Mouse (Mus musculus) megakaryocyte, embryonic 14.5 days (primary cell): ENCODE measurements around the gene Lmna.

ENCODE experiments used
- FLI1 ChIP-seq: IDR thresholded peaks from 2 replicates; pipeline ENCODE4 v1.6.1; 2012; ENCODE audit warnings: low read length, inconsistent platforms, mixed read lengths
- GATA1 ChIP-seq: IDR thresholded peaks from 3 replicates; pipeline ENCODE4 v1.6.1; 2012; ENCODE audit warnings: mixed read lengths, low read length, inconsistent platforms, borderline replicate concordance

DNA sequence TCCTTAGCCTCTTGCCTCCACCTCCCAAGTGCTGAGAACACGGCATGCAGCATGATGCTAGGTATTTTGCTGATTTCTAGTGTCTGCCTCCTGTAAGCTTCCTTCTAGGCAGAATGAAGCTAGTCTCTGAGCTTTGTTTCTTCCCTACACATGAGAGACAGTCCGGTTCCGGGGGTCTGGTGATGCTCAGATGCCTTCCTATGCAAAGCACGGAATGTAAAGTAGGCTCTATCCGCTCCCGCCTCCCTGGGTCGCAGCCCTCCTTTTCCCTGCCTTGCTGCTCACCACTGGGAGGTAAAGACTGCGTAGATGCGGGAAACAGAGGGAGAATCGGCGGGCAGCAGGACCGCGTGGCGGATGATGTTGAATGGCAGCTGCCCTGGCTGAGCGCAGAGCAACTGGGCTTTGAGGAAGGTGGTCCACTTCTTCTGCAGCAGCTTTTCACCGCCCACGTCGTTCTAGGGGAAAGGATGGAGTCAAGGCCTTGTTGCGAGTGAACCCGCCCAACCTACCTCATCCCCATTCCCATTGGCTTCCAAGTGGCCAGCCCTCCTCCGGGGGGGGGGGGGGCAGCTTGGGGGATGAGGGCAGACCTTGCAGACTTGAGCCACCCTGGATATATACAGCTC is 60.2 kb downstream of the Lmna start:
- TF ChIP-seq GATA1 (no peak), FLI1 (no peak)
